Mouse (Mus musculus): Measurements from ENCODE around the gene Muc4.

DNA sequence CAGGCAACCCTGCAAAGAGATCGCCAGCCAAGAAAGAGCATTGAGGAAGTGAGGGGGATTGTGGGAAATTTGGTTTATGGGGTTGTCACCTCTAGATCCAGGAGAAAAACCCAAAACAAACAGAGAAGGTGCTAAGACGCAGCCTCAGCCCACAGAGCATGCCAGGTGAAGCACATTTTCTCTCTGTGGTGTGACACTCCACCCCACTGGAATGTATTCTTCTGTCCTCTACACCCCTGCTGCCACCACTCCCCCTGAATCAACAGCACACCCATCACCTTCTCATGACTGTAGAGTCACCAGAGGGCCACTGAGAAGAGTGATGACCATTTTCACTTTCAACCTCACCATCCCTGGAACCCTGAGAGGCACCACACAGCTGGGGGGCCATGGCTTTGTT, 7.0 kb downstream of the Muc4 start:
- TF ChIP-seq CTCF (conservative IDR thresholded peaks at IDR 0.05; ENCODE audit: low read length) (no peak), POU5F1 (IDR thresholded peaks at IDR 0.05; ENCODE audit: borderline replicate concordance, low read length) (no peak)

Data from E14TG2a.4 (cell line).